Mouse (Mus musculus) midbrain, embryonic 16.5 days (tissue): Measurements from ENCODE around the gene Sstr1. TPM values are rescaled to one million over a fixed set of nuclear protein-coding genes. Genes with fewer than 3 reads are reported as not detected.
A peak's percentile ranks its signal among the peaks of the same experiment; 100 is the strongest.

Experiments used
- ATAC-seq: fragments of 200-750 bp; cut with Nextera tagmentation; 2 replicates; pipeline ENCODE4 v1.8.0; 2017; ENCODE audit warnings: moderate TSS enrichment
- H3K27ac ChIP-seq: fragments of 300-500 bp; sonication (generic); 2 replicates; pipeline ENCODE4 v1.5.1; 2014; ENCODE audit warnings: mild to moderate bottlenecking, low read length, mixed read lengths
- H3K27me3 ChIP-seq: fragments of 300-500 bp; sonication (generic); 2 replicates; pipeline ENCODE4 v1.6.1; 2014; ENCODE audit warnings: low read depth, low read length, mixed read lengths; ENCODE audit not compliant: control insufficient read depth, insufficient read depth
- H3K36me3 ChIP-seq: fragments of 300-500 bp; sonication (generic); 2 replicates; pipeline ENCODE4 v1.6.1; 2014; ENCODE audit warnings: mild to moderate bottlenecking, low read length, moderate library complexity, mixed read lengths; ENCODE audit not compliant: control insufficient read depth, insufficient read depth
- H3K4me1 ChIP-seq: fragments of 300-500 bp; sonication (generic); 2 replicates; pipeline ENCODE4 v1.6.1; 2014; ENCODE audit warnings: mild to moderate bottlenecking, low read length, mixed read lengths; ENCODE audit not compliant: control insufficient read depth, insufficient read depth
- H3K4me2 ChIP-seq: fragments of 300-500 bp; sonication (generic); 2 replicates; pipeline ENCODE4 v1.6.1; 2014; ENCODE audit warnings: mild to moderate bottlenecking, low read length, mixed read lengths
- H3K4me3 ChIP-seq: fragments of 300-500 bp; sonication (generic); 2 replicates; pipeline ENCODE4 v1.5.1; 2014; ENCODE audit warnings: low read depth, mild to moderate bottlenecking, low read length, moderate library complexity, mixed read lengths
- H3K9ac ChIP-seq: fragments of 300-500 bp; sonication (generic); 2 replicates; pipeline ENCODE4 v1.6.1; 2014; ENCODE audit warnings: low read depth, low read length, mixed read lengths
- H3K9me3 ChIP-seq: fragments of 300-500 bp; sonication (generic); replicated peaks from 2 replicates; pipeline ENCODE4 v1.6.1; 2014; ENCODE audit warnings: mild to moderate bottlenecking, low read length, mixed read lengths; ENCODE audit not compliant: control insufficient read depth, poor library complexity, severe bottlenecking
- WGBS: fragments of 180-500 bp; shearing (Covaris S2); extraction: QIAGEN DNeasy Blood & Tissue Kit; methylation state at CpG from one replicate; pipeline ENCODE4 v1.1.7; 2014; 5-methylcytosine and 5-hydroxymethylcytosine counted together
- polyA plus RNA-seq: library from polyadenylated mRNA; unstranded; fragments of >200 nt; fragmentation: Nextera tagmentation; extraction: Ambion mirVana; gene quantifications from 2 replicates; pipeline ENCODE4 v1.2.1, GENCODE M21; 2015

The Sstr1 gene
- polyA plus RNA-seq, result 14.1 and 15.7 TPM in 2 replicates

- no peak for ATAC-seq
- Histone ChIP-seq H3K9me3 (no peaks in the 10 kb centered on the region), H3K4me2 (peak within 1 kb of the TSS; percentile 94), H3K4me3 (peak within 1 kb of the TSS; percentile 68), H3K27ac (0 out of 2 replicates have a peak within 1 kb of the TSS, but pooled peaks have one; percentile 5), H3K4me1 (peaks cover 8% of the 10 kb centered on the region), H3K27me3 (peaks cover 5% of the 10 kb centered on the region; the same call in 1 of the 2 replicates), H3K9ac (peak within 1 kb of the TSS; percentile 80), H3K36me3 (no peaks in the 10 kb centered on the region)
- 8% methylated on average over 21 of the region's 21 CpGs for WGBS
These were observed at the start of gene Sstr1 for GRCm38 (mm10) chr12:58211163-58212071. Gene Sstr1 (plus strand): TSS chr12:58211772.

DNA sequence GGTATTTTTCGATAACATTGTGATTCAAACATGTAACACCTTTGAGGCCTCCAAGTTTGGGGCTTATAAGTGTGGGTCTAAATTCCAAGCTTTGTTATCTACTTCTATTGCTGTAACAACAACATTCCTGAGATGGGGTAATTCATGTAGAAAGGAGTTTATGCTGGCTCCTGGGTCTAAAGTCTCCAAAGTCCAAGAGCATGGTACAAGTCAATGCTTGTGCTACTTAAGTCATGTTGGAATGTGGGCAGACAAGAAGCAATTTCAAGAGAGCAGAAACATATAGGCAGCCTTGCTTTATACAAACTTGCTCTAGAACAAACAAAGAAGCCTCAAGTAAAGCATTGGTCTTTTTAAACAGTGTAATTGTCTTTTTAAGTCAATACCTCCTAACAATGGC lies 12.8 kb upstream of the Sstr1 start:
- WGBS, result 89% methylated on average over 1 of the region's 1 CpGs
- no peak for ATAC-seq
- no peaks in the 10 kb centered on the region for H3K36me3 ChIP-seq

GRCm38 (mm10) chr12:58201190-58201589 lies 10.4 kb upstream of the Sstr1 start:
- no peaks in the 10 kb centered on the region for H3K4me1 ChIP-seq
- H3K27ac ChIP-seq, result no peak overlapping the region
- no peaks in the 10 kb centered on the region for H3K36me3 ChIP-seq
- H3K9ac ChIP-seq, result no peak overlapping the region
- H3K27me3 ChIP-seq, result no peaks in the 10 kb centered on the region
- no peak overlapping the region for H3K4me2 ChIP-seq
- no peaks in the 10 kb centered on the region for H3K9me3 ChIP-seq
- no peak for ATAC-seq
- H3K4me3 ChIP-seq, result no peak overlapping the region

More for the DNA sequence above, 12.8 kb upstream of the Sstr1 start:
- Histone ChIP-seq H3K9ac (no peak overlapping the region), H3K27me3 (no peaks in the 10 kb centered on the region), H3K4me1 (no peaks in the 10 kb centered on the region), H3K27ac (no peak overlapping the region), H3K4me2 (no peak overlapping the region), H3K4me3 (no peak overlapping the region), H3K9me3 (no peaks in the 10 kb centered on the region)

GRCm38 (mm10) chr12:58207956-58208355 lies 3.6 kb upstream of the Sstr1 start:
- H3K4me1 ChIP-seq, result peaks cover 2% of the 10 kb centered on the region; the same call in 1 of the 2 replicates
- H3K27ac ChIP-seq, result no peak overlapping the region
- H3K4me3 ChIP-seq, result no peak overlapping the region
- no peaks in the 10 kb centered on the region for H3K36me3 ChIP-seq
- no peak overlapping the region for H3K9ac ChIP-seq
- ATAC-seq, result no peak
- no peaks in the 10 kb centered on the region for H3K9me3 ChIP-seq
- peaks cover 5% of the 10 kb centered on the region; the same call in 1 of the 2 replicates for H3K27me3 ChIP-seq
- H3K4me2 ChIP-seq, result no peak overlapping the region
- WGBS, result 85% methylated on average over 1 of the region's 1 CpGs

DNA sequence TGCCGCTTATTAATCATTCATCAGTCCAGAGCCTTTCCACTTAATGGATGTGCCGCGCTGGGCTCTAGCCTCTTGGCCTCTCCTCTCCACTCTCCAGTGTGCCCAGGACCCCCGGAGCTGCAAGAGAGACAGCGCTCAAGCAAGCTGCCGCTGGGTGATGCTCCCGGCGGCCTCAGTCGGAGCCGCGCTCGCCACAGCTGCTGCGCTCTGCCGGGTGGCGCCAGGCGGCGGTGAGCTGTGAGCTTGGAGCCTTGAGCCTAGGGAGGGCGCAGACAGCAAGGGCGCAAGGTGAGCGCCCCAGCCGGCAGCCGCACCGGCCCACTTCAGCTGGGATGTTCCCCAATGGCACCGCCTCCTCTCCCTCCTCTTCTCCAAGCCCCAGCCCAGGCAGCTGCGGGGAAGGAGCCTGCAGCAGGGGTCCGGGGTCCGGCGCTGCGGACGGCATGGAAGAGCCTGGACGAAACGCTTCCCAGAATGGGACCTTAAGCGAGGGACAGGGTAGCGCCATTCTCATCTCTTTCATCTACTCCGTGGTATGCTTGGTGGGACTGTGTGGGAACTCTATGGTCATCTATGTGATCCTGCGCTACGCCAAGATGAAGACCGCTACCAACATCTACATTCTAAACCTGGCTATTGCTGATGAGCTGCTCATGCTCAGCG lies 820 bp downstream of the Sstr1 start:
- peak overlapping the region; percentile 68 for H3K4me3 ChIP-seq
- H3K4me1 ChIP-seq, result peaks cover 8% of the 10 kb centered on the region

DNA sequence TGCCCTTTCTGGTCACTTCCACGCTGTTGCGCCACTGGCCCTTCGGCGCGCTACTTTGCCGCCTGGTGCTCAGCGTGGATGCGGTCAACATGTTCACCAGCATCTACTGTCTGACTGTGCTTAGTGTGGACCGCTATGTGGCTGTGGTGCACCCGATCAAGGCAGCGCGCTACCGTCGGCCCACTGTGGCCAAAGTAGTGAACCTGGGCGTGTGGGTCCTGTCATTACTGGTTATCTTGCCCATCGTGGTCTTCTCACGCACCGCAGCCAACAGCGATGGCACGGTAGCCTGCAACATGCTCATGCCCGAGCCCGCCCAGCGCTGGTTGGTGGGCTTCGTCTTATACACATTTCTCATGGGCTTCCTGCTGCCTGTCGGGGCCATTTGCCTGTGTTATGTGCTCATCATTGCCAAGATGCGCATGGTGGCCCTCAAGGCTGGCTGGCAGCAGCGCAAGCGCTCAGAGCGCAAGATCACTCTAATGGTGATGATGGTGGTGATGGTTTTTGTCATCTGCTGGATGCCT lies 1.4 kb downstream of the Sstr1 start:
- H3K4me3 ChIP-seq, result peak overlapping the region; percentile 68
- H3K4me1 ChIP-seq, result peaks cover 8% of the 10 kb centered on the region
- WGBS, result 2% methylated on average over 29 of the region's 29 CpGs
- no peaks in the 10 kb centered on the region for H3K36me3 ChIP-seq
- peak; percentile 57 for ATAC-seq
- no peak overlapping the region for H3K27ac ChIP-seq
- H3K4me2 ChIP-seq, result peak overlapping the region; percentile 94
- peaks cover 5% of the 10 kb centered on the region; the same call in 1 of the 2 replicates for H3K27me3 ChIP-seq
- peak overlapping the region; percentile 80 for H3K9ac ChIP-seq
- H3K9me3 ChIP-seq, result no peaks in the 10 kb centered on the region

More for the DNA sequence above, 820 bp downstream of the Sstr1 start:
- Histone ChIP-seq H3K9me3 (no peaks in the 10 kb centered on the region), H3K27ac (0 out of 2 replicates have a peak overlapping the region, but pooled peaks have one; percentile 5), H3K4me2 (peak overlapping the region; percentile 94), H3K36me3 (no peaks in the 10 kb centered on the region), H3K9ac (peak overlapping the region; percentile 80), H3K27me3 (peaks cover 5% of the 10 kb centered on the region; the same call in 1 of the 2 replicates)
- peak; percentile 84 for ATAC-seq
- WGBS, result under 1% methylated on average over 32 of the region's 39 CpGs

GRCm38 (mm10) chr12:58213451-58214288 lies 2.1 kb downstream of the Sstr1 start:
- H3K4me2 ChIP-seq, result peak overlapping the region; percentile 94
- H3K27ac ChIP-seq, result no peak overlapping the region
- H3K4me1 ChIP-seq, result peaks cover 8% of the 10 kb centered on the region
- H3K9ac ChIP-seq, result peak overlapping the region; percentile 80
- H3K4me3 ChIP-seq, result peak overlapping the region; percentile 68
- no peaks in the 10 kb centered on the region for H3K9me3 ChIP-seq
- H3K36me3 ChIP-seq, result no peaks in the 10 kb centered on the region
- peak; percentile 41 for ATAC-seq
- 1% methylated on average over 40 of the region's 40 CpGs for WGBS
- peaks cover 5% of the 10 kb centered on the region; the same call in 1 of the 2 replicates for H3K27me3 ChIP-seq
